Mouse (Mus musculus) ovary, adult 18-20 months (tissue): ENCODE results near the gene Rbks.
"Not testable (repeated sequence)": the region's sequence is repeated elsewhere in the genome, so short reads cannot be mapped to it uniquely, and the experiment has no call there.

Experiments used
- DNase-seq: peaks from one replicate; pipeline ENCODE4 v3.0.0; 2022; ENCODE audit warnings: low spot score, mixed read lengths

Gene Rbks

GRCm38 (mm10) chr5:31620326-31620725 lies 77.1 kb downstream of the Rbks start:
- no peak for DNase-seq

DNA sequence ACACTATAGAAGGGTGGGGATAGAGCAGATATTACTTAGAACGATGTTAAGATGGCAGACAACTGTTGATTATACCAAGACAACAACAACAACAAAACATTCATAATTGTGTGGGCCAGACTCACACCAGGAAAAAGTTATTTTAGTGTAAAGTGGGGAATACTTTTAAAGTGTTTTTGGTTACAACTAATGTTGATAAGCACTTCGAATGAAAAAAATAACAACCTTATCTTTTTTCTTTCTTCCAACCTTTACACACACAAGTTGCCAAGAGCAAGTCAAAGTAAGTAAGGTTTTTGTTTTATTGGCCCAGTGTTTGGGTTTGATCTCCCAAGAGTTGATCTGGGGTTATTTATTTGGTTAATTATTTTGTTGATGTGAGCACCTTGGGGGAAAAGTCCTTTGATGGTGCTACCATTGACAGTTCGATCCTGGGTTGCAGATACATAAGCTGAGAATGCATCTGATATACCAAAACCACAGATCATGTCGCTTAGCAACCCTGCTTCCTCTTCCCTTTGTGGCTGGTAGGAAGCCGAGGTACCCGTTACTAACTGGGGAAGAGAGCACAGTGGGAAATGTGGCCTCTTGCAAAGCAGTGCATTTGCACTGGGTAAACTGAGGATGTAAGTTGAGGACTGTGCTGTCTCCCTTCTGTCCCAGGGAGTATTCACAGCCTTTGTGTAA lies 82.9 kb downstream of the Rbks start:
- no peak for DNase-seq

- peak; percentile 76 for DNase-seq
Observed at GRCm38 (mm10) chr5:31613852-31614286, 83.6 kb downstream of the Rbks start.

GRCm38 (mm10) chr5:31611186-31611585 lies 86.2 kb downstream of the Rbks start:
- no peak for DNase-seq

GRCm38 (mm10) chr5:31610376-31611086 lies 86.9 kb downstream of the Rbks start:
- DNase-seq: no peak

DNA sequence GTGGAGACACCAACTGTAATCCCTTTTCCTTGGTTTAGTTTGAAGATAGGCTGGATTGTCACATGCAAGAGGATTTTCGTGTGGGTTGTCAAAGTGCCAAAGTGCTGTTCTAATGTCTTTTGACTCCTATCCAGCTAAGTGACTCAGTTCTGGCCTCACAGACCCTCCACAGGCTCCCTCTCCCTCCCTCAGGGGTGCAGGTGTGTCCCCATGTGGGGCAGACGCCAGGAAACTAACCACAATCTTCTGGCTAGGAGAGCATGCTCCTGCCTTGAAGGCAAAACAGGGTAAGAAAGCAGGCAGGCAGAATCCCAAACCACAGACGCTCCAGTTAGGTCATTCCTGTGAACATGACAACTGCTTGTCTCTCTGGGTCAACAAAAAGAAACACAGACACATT lies 91.3 kb downstream of the Rbks start:
- peak; percentile 66 for DNase-seq

DNA sequence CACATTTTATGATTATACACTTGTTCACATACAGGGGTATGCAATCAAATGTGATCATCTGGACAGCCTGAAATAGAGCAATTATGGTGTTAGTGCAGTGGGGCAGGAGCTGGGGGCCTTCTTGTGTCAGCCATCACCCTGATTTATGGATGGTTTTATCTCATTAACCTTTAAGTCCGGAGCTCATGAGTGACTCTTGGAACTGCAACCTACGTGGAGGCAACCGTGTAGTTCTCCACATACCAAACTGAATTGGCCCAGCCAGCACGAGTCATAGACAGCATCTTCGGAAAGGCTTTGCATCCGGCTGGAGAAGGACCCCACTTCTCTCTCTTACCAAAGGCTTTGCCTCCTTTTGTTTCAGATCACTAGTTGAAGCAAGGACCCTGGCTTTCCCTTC lies 93.7 kb downstream of the Rbks start:
- no peak for DNase-seq

DNA sequence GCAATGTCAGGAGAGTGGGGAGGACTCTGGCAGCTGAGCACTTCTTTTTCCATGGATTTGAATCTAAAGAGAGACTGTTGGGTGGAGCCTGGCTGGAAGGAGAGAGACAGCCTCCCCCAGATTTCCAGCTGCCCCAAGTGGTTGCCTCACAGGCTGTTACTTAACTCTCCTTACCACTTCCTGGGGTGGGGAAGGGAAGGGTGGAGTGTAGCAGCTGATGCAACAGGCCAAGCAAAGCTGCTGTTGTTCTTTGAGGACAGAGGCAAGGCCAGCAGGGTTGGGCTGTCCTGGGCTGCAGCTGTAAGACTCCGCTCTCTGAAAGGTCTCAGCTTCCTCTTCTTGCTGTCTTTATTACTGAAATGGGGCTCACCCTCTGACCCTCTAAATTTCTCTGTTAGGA lies 95.0 kb downstream of the Rbks start:
- DNase-seq: peak; percentile 76

GRCm38 (mm10) chr5:31601162-31601722 lies 96.2 kb downstream of the Rbks start:
- no peak for DNase-seq

DNA sequence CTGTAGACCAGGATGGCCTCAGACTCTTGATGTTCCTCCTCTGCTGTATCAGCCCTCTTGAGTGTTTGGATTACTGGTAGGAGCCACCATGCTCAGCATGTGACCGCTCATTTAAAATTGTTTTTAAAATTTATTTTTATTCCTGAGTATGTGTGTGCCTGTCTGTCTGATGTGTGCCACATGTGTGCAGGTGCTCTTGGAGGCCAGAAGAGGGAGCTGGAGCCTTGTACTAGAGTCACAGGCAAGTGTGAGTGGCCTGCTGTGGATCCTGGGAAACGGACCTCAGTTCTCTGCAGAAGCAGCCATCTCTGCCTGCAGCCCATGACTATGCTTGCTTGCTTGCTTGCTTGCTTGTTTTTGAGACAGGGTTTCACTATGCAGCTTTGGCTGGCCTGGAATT lies 98.3 kb downstream of the Rbks start:
- no peak for DNase-seq

DNA sequence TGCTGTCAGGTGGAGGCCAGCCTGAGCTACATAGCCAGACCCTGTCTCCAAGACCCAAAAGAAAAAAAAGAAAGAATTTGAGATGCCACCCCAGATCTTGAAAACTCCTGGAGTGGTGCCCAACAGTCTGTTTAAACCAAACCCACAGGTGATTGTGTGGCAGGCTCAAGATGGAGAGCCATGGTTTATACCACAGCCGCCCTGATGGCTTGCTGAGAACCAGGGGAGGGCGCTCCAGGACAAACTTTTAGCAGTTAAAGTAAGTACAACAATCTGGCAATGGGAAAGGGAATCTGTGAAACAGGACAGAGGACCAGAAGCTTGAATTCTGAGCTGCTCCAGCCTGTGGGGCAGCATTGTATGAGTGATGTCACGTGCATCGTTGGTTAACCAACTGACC lies 98.8 kb downstream of the Rbks start:
- peak; percentile 25 for DNase-seq

DNA sequence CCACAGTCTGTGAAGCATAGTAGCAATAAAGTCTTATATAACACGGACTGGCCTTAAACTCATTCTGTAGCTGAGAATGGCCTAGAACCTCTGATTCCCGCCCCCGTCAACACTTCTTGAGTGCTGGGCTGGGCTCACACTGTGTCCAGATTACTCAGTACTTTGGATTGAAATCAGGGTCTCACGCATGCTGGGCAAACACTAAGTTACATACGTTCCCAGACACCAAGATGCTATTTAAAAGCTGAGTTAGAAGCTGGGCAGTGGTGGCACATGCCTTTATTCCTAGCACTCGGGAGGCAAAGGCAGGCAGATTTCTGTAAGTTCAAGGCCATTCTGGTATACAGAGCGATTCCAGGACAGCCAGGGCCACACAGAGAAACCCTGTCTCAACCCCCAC lies 99.3 kb downstream of the Rbks start:
- DNase-seq: no peak

- no peak for DNase-seq
Observed at GRCm38 (mm10) chr5:31597430-31597944, 99.9 kb downstream of the Rbks start.

- peak; percentile 51 for DNase-seq
Observed at GRCm38 (mm10) chr5:31596481-31597429, 100.7 kb downstream of the Rbks start, which contains the start of gene Mrpl33. TSS of gene Mrpl33 (plus strand) at chr5:31596935.

DNA sequence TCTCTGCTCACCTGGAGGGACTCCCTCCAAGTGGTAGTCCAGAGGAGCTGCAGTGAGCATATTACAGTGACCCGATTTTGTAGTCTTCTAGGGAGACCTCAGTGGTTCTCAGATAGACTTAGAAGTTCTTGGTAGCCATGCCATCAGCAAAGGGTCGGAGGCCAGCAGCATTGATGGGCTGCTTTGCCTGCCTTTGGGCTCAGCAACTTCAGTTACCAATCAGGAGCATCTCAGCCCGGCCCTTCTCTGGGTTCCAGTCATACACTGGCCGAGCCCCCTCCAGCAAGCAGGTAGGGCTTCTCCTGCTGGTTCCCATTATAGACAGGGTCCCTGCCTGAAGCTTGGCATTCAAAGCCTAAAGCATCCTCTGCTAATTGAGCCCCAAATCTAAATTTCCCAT lies 101.6 kb downstream of the Rbks start:
- DNase-seq: no peak

GRCm38 (mm10) chr5:31591122-31591521 lies 106.3 kb downstream of the Rbks start:
- DNase-seq: no peak

DNA sequence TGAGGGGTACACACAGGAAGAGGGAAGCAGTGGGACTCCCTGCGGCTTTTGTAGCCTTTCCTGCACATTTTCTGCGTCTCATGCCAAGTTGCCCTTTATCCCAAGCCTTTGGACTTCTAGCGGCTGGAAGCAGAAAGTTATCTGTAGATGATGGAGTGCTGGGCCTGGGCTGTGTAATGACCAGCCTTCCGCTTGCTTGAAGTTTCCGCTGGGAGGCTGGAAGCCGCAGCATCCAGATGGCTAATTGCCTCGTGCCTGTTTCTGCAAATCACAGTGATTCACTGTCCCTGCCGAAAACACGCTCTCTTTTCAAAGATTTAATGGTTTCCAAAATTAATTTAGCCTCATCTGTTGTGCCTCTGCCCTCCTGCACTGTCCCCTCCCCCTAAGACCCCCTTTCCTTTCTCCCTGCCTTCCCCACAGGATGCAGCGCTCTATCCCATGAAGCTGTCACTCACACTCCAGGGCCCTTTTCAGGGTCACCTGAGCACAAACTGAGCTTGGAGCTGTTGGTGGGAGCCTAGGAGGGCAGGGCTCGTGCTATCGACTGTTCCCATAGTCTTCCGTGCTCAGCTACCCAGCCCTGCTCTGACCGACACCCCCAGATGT lies 107.6 kb downstream of the Rbks start:
- DNase-seq: no peak

GRCm38 (mm10) chr5:31588672-31589071 lies 108.8 kb downstream of the Rbks start:
- not testable (repeated sequence) for DNase-seq

DNA sequence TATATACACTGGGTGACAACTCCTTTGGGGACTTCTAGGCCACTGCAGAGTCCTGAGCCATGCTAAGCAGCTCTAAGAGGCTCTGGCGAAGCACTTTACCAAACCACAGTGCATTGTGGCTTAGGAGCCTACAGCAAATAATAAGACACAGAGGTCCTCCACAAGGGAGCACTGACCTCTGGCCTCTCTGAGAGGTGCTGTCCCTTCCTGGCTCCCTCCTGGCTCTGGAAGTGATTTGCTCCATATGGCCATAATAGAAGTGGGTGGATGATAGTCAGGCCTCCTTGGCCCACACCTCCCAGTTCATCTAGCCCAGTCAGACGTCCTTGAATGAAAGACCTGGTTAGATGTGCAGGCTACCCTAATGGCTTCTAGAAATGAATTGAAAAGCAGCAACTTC lies 109.4 kb downstream of the Rbks start:
- DNase-seq: no peak

- no peak for DNase-seq
Observed at GRCm38 (mm10) chr5:31585526-31585925, 111.9 kb downstream of the Rbks start.

GRCm38 (mm10) chr5:31583261-31583660 lies 114.2 kb downstream of the Rbks start:
- DNase-seq: no peak
